Mouse (Mus musculus) midbrain, embryonic 11.5 days (tissue): Measurements from ENCODE around the gene Mknk1. TPM values are rescaled to one million over a fixed set of nuclear protein-coding genes. Genes with fewer than 3 reads are reported as not detected.
A peak's percentile ranks its signal among the peaks of the same experiment; 100 is the strongest.

Source experiments
- ATAC-seq: fragments of 200-750 bp; cut with Nextera tagmentation; 2 replicates; pipeline ENCODE4 v1.8.0; 2017; ENCODE audit warnings: moderate TSS enrichment, moderate library complexity; ENCODE audit not compliant: low FRiP score
- DNase-seq: peaks from one replicate; pipeline ENCODE4 v3.0.0; 2015; ENCODE audit warnings: low spot score; ENCODE audit errors: missing footprints
- H3K27ac ChIP-seq: fragments of 300-500 bp; sonication (generic); 2 replicates; pipeline ENCODE4 v1.5.1; 2014; ENCODE audit warnings: low read depth, low read length
- H3K27me3 ChIP-seq: fragments of 300-500 bp; sonication (generic); 2 replicates; pipeline ENCODE4 v1.6.1; 2014; ENCODE audit warnings: mild to moderate bottlenecking, low read length, moderate library complexity, mixed read lengths; ENCODE audit not compliant: control insufficient read depth, insufficient read depth
- H3K36me3 ChIP-seq: fragments of 300-500 bp; sonication (generic); 2 replicates; pipeline ENCODE4 v1.6.1; 2014; ENCODE audit warnings: mild to moderate bottlenecking, low read length, moderate library complexity, mixed read lengths; ENCODE audit not compliant: control insufficient read depth, insufficient read depth
- H3K4me1 ChIP-seq: fragments of 300-500 bp; sonication (generic); 2 replicates; pipeline ENCODE4 v1.6.1; 2014; ENCODE audit warnings: low read length; ENCODE audit not compliant: control insufficient read depth, insufficient read depth
- H3K4me2 ChIP-seq: fragments of 300-500 bp; sonication (generic); 2 replicates; pipeline ENCODE4 v1.6.1; 2014; ENCODE audit warnings: mild to moderate bottlenecking, moderate library complexity
- H3K4me3 ChIP-seq: fragments of 300-500 bp; sonication (generic); 2 replicates; pipeline ENCODE4 v1.5.1; 2014; ENCODE audit warnings: low read depth, low read length
- H3K9ac ChIP-seq: fragments of 300-500 bp; sonication (generic); 2 replicates; pipeline ENCODE4 v1.6.1; 2014; ENCODE audit warnings: low read length
- H3K9me3 ChIP-seq: fragments of 300-500 bp; sonication (generic); 2 replicates; pipeline ENCODE4 v1.6.1; 2016; ENCODE audit warnings: low read length; ENCODE audit not compliant: control insufficient read depth
- WGBS: fragments of 180-500 bp; shearing (Covaris S2); extraction: QIAGEN DNeasy Blood & Tissue Kit; methylation state at CpG from one replicate; pipeline ENCODE4 v1.1.7; 2014; 5-methylcytosine and 5-hydroxymethylcytosine counted together
- polyA plus RNA-seq: library from polyadenylated mRNA; unstranded; fragments of >200 nt; fragmentation: Nextera tagmentation; extraction: Ambion mirVana; gene quantifications from 2 replicates; pipeline ENCODE4 v1.2.1, GENCODE M21; 2014

Mknk1 gene
- polyA plus RNA-seq: 17.9 and 22.3 TPM in 2 replicates

GRCm38 (mm10) chr4:115838696-115839641 is at the start of gene Mknk1:
Gene Mknk1, plus strand, starts transcription at chr4:115839198.
- H3K9me3 ChIP-seq: no peaks in the 10 kb centered on the region
- peak; percentile 98 for ATAC-seq
- H3K4me2 ChIP-seq: peak within 1 kb of the TSS; percentile 73
- peak within 1 kb of the TSS; percentile 70 for H3K4me3 ChIP-seq
- no peaks in the 10 kb centered on the region for H3K36me3 ChIP-seq
- H3K9ac ChIP-seq: peak within 1 kb of the TSS; percentile 69
- peak; percentile 98 for DNase-seq
- WGBS: 3% methylated on average over 51 of the region's 51 CpGs
- no peak within 1 kb of the TSS for H3K27ac ChIP-seq
- no peaks in the 10 kb centered on the region for H3K27me3 ChIP-seq
- H3K4me1 ChIP-seq: peaks cover 7% of the 10 kb centered on the region; the same call in 1 of the 2 replicates

- Histone ChIP-seq H3K4me1 (no peaks in the 10 kb centered on the region), H3K4me3 (no peak overlapping the region), H3K27ac (no peak overlapping the region), H3K9ac (no peak overlapping the region), H3K27me3 (no peaks in the 10 kb centered on the region), H3K9me3 (no peaks in the 10 kb centered on the region), H3K36me3 (no peaks in the 10 kb centered on the region), H3K4me2 (no peak overlapping the region)
- DNase-seq: no peak
- ATAC-seq: no peak
- WGBS: 86% methylated on average over 3 of the region's 3 CpGs
Observed at GRCm38 (mm10) chr4:115790864-115791263, 48.1 kb upstream of the Mknk1 start.

DNA sequence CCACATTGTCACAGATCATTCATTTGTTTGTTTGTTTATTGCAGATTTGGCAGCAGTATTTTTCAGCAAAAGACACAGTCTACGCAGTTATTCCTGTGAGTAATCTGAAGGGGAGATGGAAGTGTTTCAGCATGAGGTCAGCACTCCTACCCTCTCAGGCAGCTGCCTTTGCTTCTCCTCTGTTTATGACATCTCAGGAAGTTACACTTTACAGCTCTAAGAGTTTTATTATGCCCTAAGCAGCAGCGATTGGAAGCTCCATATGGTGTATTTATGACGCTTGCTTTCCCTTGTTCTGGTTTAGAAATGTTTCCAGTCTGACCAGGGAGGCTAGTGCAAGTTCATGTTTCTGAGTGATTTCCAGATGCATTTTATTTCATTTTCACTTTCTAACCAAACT is 43.6 kb upstream of the Mknk1 start:
- no peaks in the 10 kb centered on the region for H3K36me3 ChIP-seq
- no peaks in the 10 kb centered on the region for H3K4me1 ChIP-seq
- no peak overlapping the region for H3K4me2 ChIP-seq
- no peak overlapping the region for H3K9ac ChIP-seq
- no peak for DNase-seq
- no peaks in the 10 kb centered on the region for H3K27me3 ChIP-seq
- no peak overlapping the region for H3K27ac ChIP-seq
- no peaks in the 10 kb centered on the region for H3K9me3 ChIP-seq
- no peak overlapping the region for H3K4me3 ChIP-seq
- ATAC-seq: no peak
- WGBS: 96% methylated on average over 3 of the region's 3 CpGs

DNA sequence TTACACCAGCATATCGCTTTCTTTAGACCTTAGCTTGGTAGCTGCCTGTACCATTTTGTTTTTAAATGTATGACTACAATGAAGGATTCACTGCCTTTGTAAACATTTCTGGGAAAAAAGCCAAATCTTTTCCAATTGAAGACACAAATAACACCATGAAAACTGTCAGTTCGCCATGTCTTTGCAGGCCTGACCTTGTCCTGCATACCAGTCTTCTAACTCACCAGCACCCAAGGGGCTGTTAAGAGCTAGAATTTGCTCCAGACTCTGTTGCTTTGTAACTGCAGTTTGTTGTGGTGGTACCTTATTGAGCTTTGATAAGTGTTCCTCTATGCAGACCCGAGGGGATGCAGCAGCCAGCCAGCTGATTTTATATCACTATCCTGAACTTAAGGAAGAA is 39.0 kb upstream of the Mknk1 start:
- H3K9me3 ChIP-seq: no peaks in the 10 kb centered on the region
- no peak for DNase-seq
- no peak for ATAC-seq
- no peaks in the 10 kb centered on the region for H3K4me1 ChIP-seq
- H3K36me3 ChIP-seq: no peaks in the 10 kb centered on the region
- H3K4me3 ChIP-seq: no peak overlapping the region
- H3K9ac ChIP-seq: no peak overlapping the region
- WGBS: 96% methylated on average over 3 of the region's 3 CpGs
- no peak overlapping the region for H3K4me2 ChIP-seq
- H3K27ac ChIP-seq: no peak overlapping the region
- no peaks in the 10 kb centered on the region for H3K27me3 ChIP-seq

GRCm38 (mm10) chr4:115812326-115812725 is 26.7 kb upstream of the Mknk1 start:
- H3K27ac ChIP-seq: no peak overlapping the region
- H3K9ac ChIP-seq: no peak overlapping the region
- no peaks in the 10 kb centered on the region for H3K4me1 ChIP-seq
- H3K27me3 ChIP-seq: no peaks in the 10 kb centered on the region
- no peak for DNase-seq
- 87% methylated on average over 4 of the region's 4 CpGs for WGBS
- H3K36me3 ChIP-seq: no peaks in the 10 kb centered on the region
- no peak for ATAC-seq
- no peaks in the 10 kb centered on the region for H3K9me3 ChIP-seq
- no peak overlapping the region for H3K4me3 ChIP-seq
- H3K4me2 ChIP-seq: no peak overlapping the region

DNA sequence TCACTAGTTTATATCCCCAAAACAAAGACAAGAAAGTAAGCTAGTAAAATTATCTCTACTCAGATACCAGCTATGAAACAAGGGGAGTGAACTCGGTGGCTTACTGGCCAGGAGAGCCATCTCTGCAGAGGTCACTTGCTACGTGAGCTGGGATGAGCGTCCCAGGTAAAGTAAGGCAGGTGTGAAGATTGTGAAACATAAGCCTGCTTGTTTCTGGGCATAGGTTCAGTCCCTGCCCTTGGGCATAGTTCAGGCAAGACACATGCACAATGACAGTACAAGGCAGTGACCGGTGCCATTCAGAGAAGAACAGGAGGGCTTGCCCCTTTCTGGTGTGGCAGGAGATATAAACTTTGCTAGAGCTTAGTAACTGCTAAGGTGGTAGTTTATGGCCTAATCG is 23.4 kb upstream of the Mknk1 start:
- ATAC-seq (no peak), DNase-seq (no peak)
- no peak overlapping the region for H3K4me2 ChIP-seq
- no peak overlapping the region for H3K27ac ChIP-seq
- H3K36me3 ChIP-seq: no peaks in the 10 kb centered on the region
- no peak overlapping the region for H3K4me3 ChIP-seq
- H3K9me3 ChIP-seq: no peaks in the 10 kb centered on the region
- H3K4me1 ChIP-seq: no peaks in the 10 kb centered on the region
- no peak overlapping the region for H3K9ac ChIP-seq
- WGBS: 91% methylated on average over 5 of the region's 5 CpGs
- H3K27me3 ChIP-seq: no peaks in the 10 kb centered on the region

DNA sequence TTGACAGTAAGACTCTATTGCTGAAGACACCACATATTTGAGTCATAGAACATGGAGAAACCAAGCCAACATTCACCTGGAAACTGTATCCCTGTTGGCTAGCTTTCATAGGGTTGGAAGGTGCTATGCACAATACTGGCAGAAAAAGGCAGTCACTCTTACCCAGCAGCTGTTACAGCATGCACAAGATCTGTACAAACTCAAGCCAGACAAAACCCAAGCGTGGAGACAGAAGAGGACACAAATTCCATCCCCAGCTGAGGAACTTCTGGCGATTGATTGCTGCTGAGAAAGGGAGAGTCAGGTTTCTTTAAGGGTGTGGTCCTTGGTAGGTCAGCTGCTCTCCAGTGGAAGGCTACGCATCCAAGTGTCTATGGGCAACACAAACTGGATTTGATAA is 18.8 kb upstream of the Mknk1 start:
- Histone ChIP-seq H3K27ac (no peak overlapping the region), H3K9ac (no peak overlapping the region), H3K27me3 (no peaks in the 10 kb centered on the region), H3K4me2 (no peak overlapping the region), H3K4me3 (no peak overlapping the region), H3K9me3 (no peaks in the 10 kb centered on the region), H3K4me1 (no peaks in the 10 kb centered on the region), H3K36me3 (no peaks in the 10 kb centered on the region)
- WGBS: 80% methylated on average over 3 of the region's 3 CpGs
- ATAC-seq (no peak), DNase-seq (peak; percentile 41)

GRCm38 (mm10) chr4:115820944-115821343 is 18.1 kb upstream of the Mknk1 start:
- Histone ChIP-seq H3K4me1 (no peaks in the 10 kb centered on the region), H3K4me2 (no peak overlapping the region), H3K27ac (no peak overlapping the region), H3K9me3 (no peaks in the 10 kb centered on the region), H3K36me3 (no peaks in the 10 kb centered on the region), H3K4me3 (no peak overlapping the region), H3K9ac (no peak overlapping the region), H3K27me3 (no peaks in the 10 kb centered on the region)
- DNase-seq (no peak), ATAC-seq (no peak)
- 77% methylated on average over 3 of the region's 3 CpGs for WGBS

DNA sequence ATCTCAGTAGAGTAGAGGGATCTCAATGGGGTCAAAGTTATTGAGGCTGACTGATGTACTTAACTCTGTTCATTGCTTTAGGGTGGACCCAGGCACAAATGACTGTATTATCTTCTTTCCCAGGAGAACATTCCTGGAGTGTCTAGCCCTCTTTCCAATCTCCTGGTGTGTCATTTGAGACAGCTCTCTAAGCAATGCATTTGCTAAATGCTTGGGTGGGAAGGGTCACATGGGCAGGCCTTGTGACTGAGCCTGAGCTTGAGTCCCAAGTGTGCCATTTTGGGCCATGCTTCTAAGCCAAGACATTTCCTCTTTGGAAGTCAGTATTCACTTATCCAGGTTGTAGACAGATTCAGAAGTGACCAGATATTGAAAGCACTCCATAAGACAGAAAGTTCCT is 17.6 kb upstream of the Mknk1 start:
- no peak for ATAC-seq
- H3K36me3 ChIP-seq: no peaks in the 10 kb centered on the region
- no peak overlapping the region for H3K27ac ChIP-seq
- no peak overlapping the region for H3K4me3 ChIP-seq
- H3K4me2 ChIP-seq: no peak overlapping the region
- H3K9ac ChIP-seq: no peak overlapping the region
- H3K9me3 ChIP-seq: no peaks in the 10 kb centered on the region
- no peaks in the 10 kb centered on the region for H3K4me1 ChIP-seq
- DNase-seq: no peak
- no peaks in the 10 kb centered on the region for H3K27me3 ChIP-seq
